Mouse (Mus musculus): ENCODE measurements around the gene Acsbg2.

Acsbg2 gene

GRCm38 (mm10) chr17:56871767-56872166, 2.5 kb downstream of the Acsbg2 start:
- CTCF ChIA-PET = no interaction called here

- CTCF ChIA-PET = no interaction called here
Observed at GRCm38 (mm10) chr17:56870287-56870953, 3.8 kb downstream of the Acsbg2 start.

- CTCF ChIA-PET = no interaction called here
Observed at GRCm38 (mm10) chr17:56869481-56869977, 4.7 kb downstream of the Acsbg2 start.

GRCm38 (mm10) chr17:56866071-56866470, 8.2 kb downstream of the Acsbg2 start:
- CTCF ChIA-PET = no interaction called here

GRCm38 (mm10) chr17:56861197-56861596, 13.1 kb downstream of the Acsbg2 start:
- CTCF ChIA-PET = interaction anchor here (0.5 kb wide), 1 partner anchor 23 kb away, joined by 6 read pairs; no protein-coding TSS in a partner anchor

GRCm38 (mm10) chr17:56858922-56859321, 15.3 kb downstream of the Acsbg2 start:
- CTCF ChIA-PET = interaction anchor here (0.6 to 1.1 kb wide), 2 partner anchors 51 to 365 kb away, joined by 3 to 4 read pairs; no protein-coding TSS in a partner anchor

GRCm38 (mm10) chr17:56858216-56858615, 16.0 kb downstream of the Acsbg2 start:
- CTCF ChIA-PET = interaction anchor here (1.1 kb wide), 1 partner anchor 50 kb away, joined by 3 read pairs; no protein-coding TSS in a partner anchor

GRCm38 (mm10) chr17:56855421-56855820, 18.8 kb downstream of the Acsbg2 start:
- CTCF ChIA-PET = no interaction called here

GRCm38 (mm10) chr17:56851167-56851566, 23.1 kb downstream of the Acsbg2 start:
- CTCF ChIA-PET = no interaction called here

GRCm38 (mm10) chr17:56849710-56850109, 24.5 kb downstream of the Acsbg2 start:
- CTCF ChIA-PET = no interaction called here

- CTCF ChIA-PET = interaction anchor here (0.7 kb wide), 1 partner anchor 24 kb away, joined by 9 read pairs; no protein-coding TSS in a partner anchor
Observed at GRCm38 (mm10) chr17:56848785-56849184, 25.5 kb downstream of the Acsbg2 start.

GRCm38 (mm10) chr17:56843678-56844077, 30.6 kb downstream of the Acsbg2 start:
- CTCF ChIA-PET = interaction anchor here (0.6 kb wide), 1 partner anchor 195 kb away, joined by 4 read pairs; no protein-coding TSS in a partner anchor

- CTCF ChIA-PET = no interaction called here
Observed at GRCm38 (mm10) chr17:56842173-56842572, 32.1 kb downstream of the Acsbg2 start.

GRCm38 (mm10) chr17:56840524-56840923, 33.7 kb downstream of the Acsbg2 start:
- CTCF ChIA-PET = no interaction called here

- CTCF ChIA-PET = no interaction called here
Observed at GRCm38 (mm10) chr17:56836336-56836735, 37.9 kb downstream of the Acsbg2 start.

- CTCF ChIA-PET = interaction anchor here (0.5 kb wide), 1 partner anchor 35 kb away, joined by 3 read pairs; no protein-coding TSS in a partner anchor
Observed at GRCm38 (mm10) chr17:56833381-56833780, 40.9 kb downstream of the Acsbg2 start.

GRCm38 (mm10) chr17:56832918-56833317, 41.3 kb downstream of the Acsbg2 start:
- CTCF ChIA-PET = interaction anchor here (0.6 kb wide), 1 partner anchor 107 kb away, joined by 7 read pairs; no protein-coding TSS in a partner anchor

- CTCF ChIA-PET = no interaction called here
Observed at GRCm38 (mm10) chr17:56831111-56831816, 43.0 kb downstream of the Acsbg2 start.

- CTCF ChIA-PET = no interaction called here
Observed at GRCm38 (mm10) chr17:56830411-56831110, 43.7 kb downstream of the Acsbg2 start, which contains the start of gene Rfx2. Gene Rfx2 (minus strand): TSS chr17:56831013.

- CTCF ChIA-PET = no interaction called here
Observed at GRCm38 (mm10) chr17:56829795-56830194, 44.5 kb downstream of the Acsbg2 start.

GRCm38 (mm10) chr17:56829171-56829570, 45.1 kb downstream of the Acsbg2 start:
- CTCF ChIA-PET = no interaction called here

GRCm38 (mm10) chr17:56826718-56827117, 47.5 kb downstream of the Acsbg2 start:
- CTCF ChIA-PET = no interaction called here
